Mouse (Mus musculus): Measurements from ENCODE around the gene Bbs9. TPM values are rescaled to one million over a fixed set of nuclear protein-coding genes. Genes with fewer than 3 reads are reported as not detected.

Bbs9 gene
- total RNA-seq, 2 experiments from 2014 or later: 13.1 to 14.0 TPM

- intact Hi-C loops (cut with DNase I): loop anchor here (10.0 kb wide), 2 partner anchors 297 to 497 kb away; no protein-coding TSS in a partner anchor
- DNase-seq: no peak
These were observed 242.8 kb downstream of the Bbs9 start for GRCm38 (mm10) chr9:22718174-22718823.

DNA sequence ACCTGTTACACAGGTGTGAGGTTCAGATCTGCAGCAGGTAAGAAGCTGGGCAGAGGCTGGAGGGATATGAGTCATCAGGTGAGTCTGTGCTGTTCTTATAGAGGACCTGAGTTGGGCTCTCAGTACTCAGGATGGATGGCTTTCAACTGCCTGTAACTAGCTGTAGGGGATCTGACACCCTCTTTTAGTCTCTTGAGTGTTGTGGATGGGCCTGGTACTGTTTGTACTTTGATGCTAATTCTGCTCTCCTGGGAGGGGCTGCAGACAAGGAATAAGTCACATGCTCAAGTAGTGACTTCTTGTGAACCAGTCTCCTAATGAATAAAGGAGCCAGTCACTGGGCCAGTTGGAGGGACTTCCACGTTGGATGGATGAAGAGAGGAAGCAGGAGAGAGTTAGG lies 257.1 kb downstream of the Bbs9 start:
- no peak for DNase-seq
- intact Hi-C loops (cut with DNase I): no loop called here

DNA sequence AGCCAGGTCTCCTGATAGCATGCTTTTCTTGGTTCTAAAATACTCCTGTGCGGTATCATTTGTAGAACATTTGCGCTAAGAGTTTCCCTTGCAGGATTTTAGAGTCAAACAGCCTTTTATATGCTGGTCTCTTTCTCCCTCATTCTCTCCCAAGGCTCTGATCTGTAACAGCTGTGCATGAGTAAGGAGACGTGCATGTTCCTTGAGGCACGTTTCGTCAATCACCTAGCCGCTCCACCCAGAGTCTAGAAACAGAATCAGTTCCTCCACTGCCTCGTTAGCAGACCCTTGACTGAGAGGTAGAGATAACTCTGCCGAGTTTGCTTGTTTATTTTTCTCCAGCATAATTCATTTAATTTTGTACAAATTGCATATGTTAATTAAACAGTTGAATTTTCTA lies 259.4 kb downstream of the Bbs9 start:
- intact Hi-C loops (cut with DNase I): no loop called here
- no peak for DNase-seq

- intact Hi-C loops (cut with DNase I): no loop called here
- no peak for DNase-seq
These were observed 259.9 kb downstream of the Bbs9 start for GRCm38 (mm10) chr9:22735385-22735784.

GRCm38 (mm10) chr9:22737893-22738292 lies 262.4 kb downstream of the Bbs9 start:
- DNase-seq: no peak
- intact Hi-C loops (cut with DNase I): no loop called here

DNA sequence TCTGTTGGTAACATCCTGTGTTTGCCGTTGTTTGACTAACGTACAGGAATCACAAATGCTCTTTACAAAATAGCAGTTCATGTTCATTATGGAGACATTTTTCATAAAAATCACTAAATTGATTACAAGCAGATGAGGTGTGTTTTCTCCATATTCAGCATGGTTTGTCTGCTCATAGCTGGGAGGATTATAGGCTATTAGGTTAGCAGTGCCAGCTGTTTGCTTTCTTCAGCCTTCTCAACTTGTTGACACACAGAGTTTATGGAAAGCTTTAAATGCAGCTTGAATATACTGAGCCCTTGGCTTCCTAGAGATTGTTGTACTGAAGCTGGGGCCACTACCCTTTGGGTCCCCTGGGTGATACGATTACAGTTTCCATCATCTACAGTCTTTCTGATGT lies 263.3 kb downstream of the Bbs9 start:
- intact Hi-C loops (cut with DNase I): no loop called here
- DNase-seq: no peak

DNA sequence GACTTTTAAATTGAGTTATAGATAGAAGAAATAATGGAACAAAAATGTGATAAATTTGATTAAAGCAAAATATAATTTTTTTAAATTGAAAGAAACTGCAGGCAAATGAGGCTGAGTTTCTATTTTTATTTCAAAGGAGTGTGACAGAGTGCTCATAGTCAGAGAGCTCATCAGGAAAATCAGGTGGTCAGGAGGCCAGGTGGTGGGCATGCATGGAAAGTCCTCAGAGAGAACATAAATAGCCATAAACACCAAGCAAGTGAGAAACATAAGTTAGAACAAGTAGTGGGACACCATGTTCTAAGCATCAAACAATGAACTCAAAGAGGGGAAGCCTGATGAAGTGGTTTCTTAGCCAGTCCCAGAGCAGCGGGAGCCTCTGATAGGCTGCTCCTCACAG lies 266.5 kb downstream of the Bbs9 start:
- DNase-seq: no peak
- intact Hi-C loops (cut with DNase I): no loop called here

- peak; percentile 22 to 29 for DNase-seq
- intact Hi-C loops (cut with DNase I): no loop called here
These were observed 273.1 kb downstream of the Bbs9 start for GRCm38 (mm10) chr9:22748617-22749016.

GRCm38 (mm10) chr9:22750779-22751545 lies 275.4 kb downstream of the Bbs9 start:
- intact Hi-C loops (cut with DNase I): no loop called here
- peak; percentile 27 to 49 for DNase-seq

DNA sequence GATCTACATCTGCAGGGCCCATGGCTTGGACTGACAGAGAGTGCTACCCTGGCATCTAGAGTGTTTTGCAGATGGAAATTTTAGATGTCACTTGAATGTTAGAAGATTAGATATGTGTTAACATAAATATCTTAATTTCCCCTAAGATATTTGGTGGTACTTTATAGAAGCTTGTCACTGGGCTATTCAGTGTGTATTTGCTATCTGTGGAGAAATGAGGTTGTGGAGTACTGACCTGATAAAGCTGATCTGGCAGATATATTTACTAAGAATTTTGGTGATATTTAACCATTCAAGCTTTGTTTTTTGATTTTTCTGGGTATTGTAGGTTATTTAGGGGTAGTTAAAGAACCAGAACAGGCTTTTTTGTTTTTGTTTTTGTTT lies 276.0 kb downstream of the Bbs9 start:
- intact Hi-C loops (cut with DNase I): no loop called here
- DNase-seq: no peak

- intact Hi-C loops (cut with DNase I): no loop called here
- DNase-seq: no peak
These were observed 278.7 kb downstream of the Bbs9 start for GRCm38 (mm10) chr9:22754081-22754672.

- intact Hi-C loops (cut with DNase I): no loop called here
- DNase-seq: no peak
These were observed 283.0 kb downstream of the Bbs9 start for GRCm38 (mm10) chr9:22758487-22758886.

DNA sequence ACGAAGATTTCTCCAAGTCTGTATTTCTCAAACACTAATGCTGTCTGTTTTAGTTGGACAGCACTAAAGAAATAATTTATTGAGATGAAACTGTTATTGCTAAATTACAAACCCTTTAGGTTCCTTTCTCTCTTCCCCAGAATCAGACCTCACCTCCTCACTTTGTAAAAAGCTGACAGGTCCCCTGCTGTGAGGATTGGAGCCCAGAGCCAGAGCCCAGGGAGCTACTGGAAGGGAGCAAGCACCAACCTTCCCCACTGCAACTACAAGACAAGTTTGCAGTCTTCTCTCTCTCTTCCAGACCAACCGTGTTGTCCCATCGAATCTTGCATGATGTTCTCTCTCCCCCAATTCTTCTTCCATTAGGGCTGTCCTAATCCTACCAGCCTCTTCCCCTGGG lies 283.7 kb downstream of the Bbs9 start:
- intact Hi-C loops (cut with DNase I): no loop called here
- no peak for DNase-seq

- intact Hi-C loops (cut with DNase I): no loop called here
- no peak for DNase-seq
These were observed 284.9 kb downstream of the Bbs9 start for GRCm38 (mm10) chr9:22760376-22760775.

GRCm38 (mm10) chr9:22761487-22761886 lies 286.0 kb downstream of the Bbs9 start:
- DNase-seq: no peak
- intact Hi-C loops (cut with DNase I): no loop called here

DNA sequence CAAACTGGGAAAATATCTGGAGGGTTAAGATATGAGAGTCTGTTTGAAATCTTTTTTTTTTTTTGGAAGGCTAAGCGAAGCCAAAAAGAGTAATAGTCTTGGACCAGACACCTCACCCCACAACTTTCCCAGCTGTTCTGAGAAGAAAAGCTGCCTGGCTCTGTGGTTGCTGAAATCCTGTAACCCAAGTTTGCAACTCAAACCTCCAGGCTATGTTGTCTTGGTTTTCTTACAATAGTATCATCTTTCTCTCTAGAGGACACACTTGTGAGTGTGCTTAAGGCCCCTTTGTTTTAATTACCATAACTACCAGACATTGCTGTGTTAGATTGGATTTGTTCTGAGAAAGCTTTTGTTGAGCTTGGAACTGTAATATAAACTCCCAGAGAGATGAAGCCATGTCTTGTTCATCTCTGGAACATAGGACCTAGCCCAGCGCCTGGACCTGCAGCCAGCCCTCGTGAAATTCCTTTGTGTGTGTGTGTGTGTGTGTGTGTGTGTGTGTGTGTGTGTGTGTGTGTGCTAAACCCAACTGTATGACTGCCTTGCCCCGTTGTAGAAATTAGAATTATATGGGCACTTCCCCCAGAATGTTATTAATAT lies 290.2 kb downstream of the Bbs9 start:
- DNase-seq: peak in 1 of 2 experiments; percentile 10
- intact Hi-C loops (cut with DNase I): no loop called here

GRCm38 (mm10) chr9:22767154-22767553 lies 291.6 kb downstream of the Bbs9 start:
- intact Hi-C loops (cut with DNase I): no loop called here

GRCm38 (mm10) chr9:22767860-22768259 lies 292.3 kb downstream of the Bbs9 start:
- intact Hi-C loops (cut with DNase I): no loop called here
- DNase-seq: peak in 1 of 2 experiments; percentile 19

More at GRCm38 (mm10) chr9:22767154-22767553, 291.6 kb downstream of the Bbs9 start:
- no peak for DNase-seq

DNA sequence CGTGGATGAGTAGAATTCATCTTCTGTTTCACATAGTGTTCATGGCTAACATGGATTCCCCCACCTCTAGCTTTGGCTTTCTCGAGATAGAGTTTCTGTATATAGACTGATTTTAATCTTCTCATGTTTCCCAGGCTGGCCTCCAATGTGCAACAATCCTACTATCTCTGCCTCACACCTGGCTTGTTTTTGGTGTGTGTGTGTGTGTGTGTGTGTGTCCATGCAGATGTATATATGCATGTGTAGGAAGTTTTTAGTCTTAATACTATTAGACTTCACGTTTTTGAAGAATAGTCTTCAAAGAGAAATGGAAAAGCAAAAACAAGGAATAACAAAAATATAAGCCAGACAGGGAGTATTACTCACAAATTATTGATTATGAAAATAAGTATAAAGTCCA lies 296.3 kb downstream of the Bbs9 start:
- intact Hi-C loops (cut with DNase I): no loop called here
- no peak for DNase-seq

DNA sequence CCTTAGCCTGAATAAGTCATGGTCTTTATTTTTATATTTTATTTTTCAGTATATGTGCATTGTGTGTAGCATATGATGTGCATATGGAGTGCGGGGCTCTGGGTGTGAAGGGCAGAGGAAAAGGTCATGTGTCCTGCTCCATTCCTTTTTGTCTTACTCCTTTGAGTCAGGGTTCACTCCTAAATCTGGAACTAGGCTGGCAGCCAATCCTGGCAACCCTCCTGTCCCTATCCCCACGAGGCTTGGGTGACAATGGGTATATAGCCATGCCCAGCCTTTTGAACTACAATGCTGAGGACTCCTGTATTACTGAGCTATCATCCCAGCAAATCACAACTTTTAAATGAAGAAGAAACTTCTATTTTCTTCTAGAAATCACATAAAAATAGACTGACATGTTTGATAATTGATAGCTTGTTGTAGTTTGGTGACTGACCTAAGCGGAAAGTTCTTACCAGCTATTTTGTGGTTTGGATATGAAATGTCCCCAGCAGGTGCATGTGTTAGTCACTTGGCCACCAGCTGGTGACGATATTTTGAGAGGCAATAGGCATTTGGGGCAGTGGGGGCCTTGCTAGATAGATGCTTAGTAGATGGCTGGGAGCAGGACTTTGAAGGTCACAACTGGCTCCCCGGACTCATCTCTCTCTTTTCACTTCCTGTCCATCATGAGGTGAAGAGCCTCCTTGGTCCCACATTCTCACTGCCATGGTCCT lies 300.9 kb downstream of the Bbs9 start:
- peak in 1 of 2 experiments; percentile 7 for DNase-seq
- intact Hi-C loops (cut with DNase I): no loop called here

GRCm38 (mm10) chr9:22777425-22777824 lies 301.9 kb downstream of the Bbs9 start:
- no peak for DNase-seq
- intact Hi-C loops (cut with DNase I): no loop called here
